Comparison of ENCODE assay signal across 8 mouse cellular contexts in the genomic region with DNA sequence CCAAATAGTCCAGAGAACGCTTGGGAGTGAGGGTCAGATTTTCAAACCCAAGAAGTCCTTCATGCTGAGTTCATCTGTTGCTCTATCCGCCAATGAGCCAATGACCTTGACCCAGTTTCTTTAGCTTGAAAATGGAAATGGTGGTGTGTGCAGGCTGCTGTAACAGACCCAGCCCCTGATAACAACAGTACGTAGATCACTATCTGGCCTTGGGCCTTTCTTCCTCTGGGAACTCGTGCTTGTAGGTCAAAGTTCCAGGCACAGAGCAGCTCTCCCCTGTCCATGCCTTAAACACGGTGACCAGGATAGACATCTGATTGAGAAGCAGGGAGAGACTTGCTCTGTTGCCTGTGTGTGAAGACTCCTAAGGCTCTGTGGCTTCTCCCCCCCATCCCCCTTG.
"Had no signal": no experiment of that assay in that cellular context is flagged by ENCODE, and none has a peak within 500 bp of the region (broad histone marks: within the 10 kb centered on the region; RNA-seq: fewer than 3 reads in every experiment).

No protein-coding gene starts in this region.

- DNase-seq: liver, postnatal 0 days; lung, adult 2 months; lung, postnatal 14 days; lung, postnatal 36 days; right cerebral cortex, postnatal 14 days; thymus, adult 2 months; thymus, postnatal 25 days; thymus, postnatal 4 days had no signal
